Mouse (Mus musculus): ENCODE results near the gene Cacna1b.

Cacna1b gene

DNA sequence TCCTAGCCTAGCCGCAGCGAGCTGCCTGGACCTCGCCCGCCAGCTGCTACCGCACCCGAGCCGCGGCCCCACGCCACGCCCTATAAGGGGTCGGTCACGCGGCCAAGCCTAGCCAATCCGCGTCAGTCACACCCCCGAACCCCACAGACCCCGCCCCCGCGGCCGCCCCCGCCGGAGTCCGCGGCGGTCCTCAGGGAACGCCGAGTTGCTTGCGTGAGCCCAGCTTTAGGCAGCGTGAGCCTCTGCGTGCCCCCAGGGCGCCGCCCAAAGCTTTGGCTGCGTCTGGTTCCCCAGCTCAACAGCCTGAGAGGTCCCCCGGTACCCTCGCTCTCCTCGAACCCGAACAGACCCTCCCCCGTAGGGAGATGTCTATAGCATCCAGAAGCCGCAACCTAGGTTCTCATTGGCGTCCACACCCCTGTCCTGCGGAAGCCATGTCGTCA is at the start of gene Cacna1b:
Cacna1b (minus strand) TSS at position 38 of the 443 bp plus-strand sequence.
- H3K27me3 ChIP-seq (ENCODE audit: insufficient read depth, low read length) = peaks cover 61% of the 10 kb centered on the region
- peak within 1 kb of the TSS; percentile 88 for H3K4me3 ChIP-seq (replicated peaks; ENCODE audit: low read length)
- TF ChIP-seq POU5F1 (IDR thresholded peaks at IDR 0.05; ENCODE audit: borderline replicate concordance, low read length) = no peak
- no peak for TF ChIP-seq NANOG (IDR thresholded peaks at IDR 0.05; ENCODE audit: borderline replicate concordance, low read length)
- no peak for TF ChIP-seq CTCF (conservative IDR thresholded peaks at IDR 0.05; ENCODE audit: low read length)
- H3K36me3 ChIP-seq (ENCODE audit: insufficient read depth, low read length) = no peaks in the 10 kb centered on the region
- no peaks in the 10 kb centered on the region for H3K9me3 ChIP-seq (ENCODE audit: low read length)
- peaks cover 15% of the 10 kb centered on the region for H3K4me1 ChIP-seq (replicated peaks; ENCODE audit: low read depth, low read length)

GRCm38 (mm10) chr2:24809746-24810145 is 46.8 kb upstream of the Cacna1b start:
- Histone ChIP-seq H3K9me3 (ENCODE audit: low read length) (no peaks in the 10 kb centered on the region), H3K27me3 (ENCODE audit: insufficient read depth, low read length) (no peaks in the 10 kb centered on the region), H3K4me1 (replicated peaks; ENCODE audit: low read depth, low read length) (0 out of 2 replicates have a peak, but pooled peaks cover 2% of the 10 kb centered on the region), H3K4me3 (replicated peaks; ENCODE audit: low read length) (no peak overlapping the region), H3K36me3 (ENCODE audit: insufficient read depth, low read length) (peaks cover 93% of the 10 kb centered on the region)
- TF ChIP-seq CTCF (conservative IDR thresholded peaks at IDR 0.05; ENCODE audit: low read length) (no peak), NANOG (IDR thresholded peaks at IDR 0.05; ENCODE audit: borderline replicate concordance, low read length) (no peak), POU5F1 (IDR thresholded peaks at IDR 0.05; ENCODE audit: borderline replicate concordance, low read length) (no peak)

- no peak overlapping the region for H3K4me3 ChIP-seq (replicated peaks; ENCODE audit: low read length)
- H3K27me3 ChIP-seq (ENCODE audit: insufficient read depth, low read length) = no peaks in the 10 kb centered on the region
- no peaks in the 10 kb centered on the region for H3K9me3 ChIP-seq (ENCODE audit: low read length)
- 0 out of 2 replicates have a peak, but pooled peaks cover 2% of the 10 kb centered on the region for H3K4me1 ChIP-seq (replicated peaks; ENCODE audit: low read depth, low read length)
- peaks cover 95% of the 10 kb centered on the region for H3K36me3 ChIP-seq (ENCODE audit: insufficient read depth, low read length)
- no peak for TF ChIP-seq CTCF (conservative IDR thresholded peaks at IDR 0.05; ENCODE audit: low read length)
- TF ChIP-seq POU5F1 (IDR thresholded peaks at IDR 0.05; ENCODE audit: borderline replicate concordance, low read length) = no peak
- TF ChIP-seq NANOG (IDR thresholded peaks at IDR 0.05; ENCODE audit: borderline replicate concordance, low read length) = no peak
Measured at GRCm38 (mm10) chr2:24807691-24808090, 44.7 kb upstream of the Cacna1b start.

GRCm38 (mm10) chr2:24807036-24807435 is 44.1 kb upstream of the Cacna1b start:
- Histone ChIP-seq H3K4me3 (replicated peaks; ENCODE audit: low read length) (no peak overlapping the region), H3K4me1 (replicated peaks; ENCODE audit: low read depth, low read length) (0 out of 2 replicates have a peak, but pooled peaks cover 2% of the 10 kb centered on the region), H3K9me3 (ENCODE audit: low read length) (no peaks in the 10 kb centered on the region), H3K27me3 (ENCODE audit: insufficient read depth, low read length) (no peaks in the 10 kb centered on the region), H3K36me3 (ENCODE audit: insufficient read depth, low read length) (peaks cover 95% of the 10 kb centered on the region)
- TF ChIP-seq POU5F1 (IDR thresholded peaks at IDR 0.05; ENCODE audit: borderline replicate concordance, low read length) = no peak
- no peak for TF ChIP-seq NANOG (IDR thresholded peaks at IDR 0.05; ENCODE audit: borderline replicate concordance, low read length)
- TF ChIP-seq CTCF (conservative IDR thresholded peaks at IDR 0.05; ENCODE audit: low read length) = no peak

DNA sequence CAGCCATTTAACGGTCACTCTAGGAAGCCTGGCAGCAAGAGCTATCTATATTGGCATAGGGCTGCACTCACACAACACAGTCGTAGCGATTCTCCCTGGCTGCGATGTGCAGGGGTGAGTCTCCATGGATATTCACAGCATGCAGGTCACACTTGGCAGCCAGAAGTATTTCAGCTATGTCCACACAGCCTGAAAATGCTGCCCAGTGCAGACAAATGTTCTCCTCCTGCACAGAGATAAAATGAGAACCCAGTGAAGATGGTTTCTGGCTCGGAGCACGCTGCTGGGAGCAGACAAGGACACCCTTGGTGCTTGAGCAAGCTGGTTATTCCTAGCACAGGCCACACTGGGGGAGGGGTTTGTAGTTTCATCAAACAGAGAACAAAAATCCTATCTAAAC is 43.2 kb upstream of the Cacna1b start:
- peaks cover 98% of the 10 kb centered on the region for H3K36me3 ChIP-seq (ENCODE audit: insufficient read depth, low read length)
- H3K27me3 ChIP-seq (ENCODE audit: insufficient read depth, low read length) = no peaks in the 10 kb centered on the region
- no peak for TF ChIP-seq NANOG (IDR thresholded peaks at IDR 0.05; ENCODE audit: borderline replicate concordance, low read length)
- no peak for TF ChIP-seq POU5F1 (IDR thresholded peaks at IDR 0.05; ENCODE audit: borderline replicate concordance, low read length)
- no peak for TF ChIP-seq CTCF (conservative IDR thresholded peaks at IDR 0.05; ENCODE audit: low read length)
- no peak overlapping the region for H3K4me3 ChIP-seq (replicated peaks; ENCODE audit: low read length)
- no peaks in the 10 kb centered on the region for H3K9me3 ChIP-seq (ENCODE audit: low read length)
- H3K4me1 ChIP-seq (replicated peaks; ENCODE audit: low read depth, low read length) = 0 out of 2 replicates have a peak, but pooled peaks cover 2% of the 10 kb centered on the region

- Histone ChIP-seq H3K9me3 (ENCODE audit: low read length) (no peaks in the 10 kb centered on the region), H3K36me3 (ENCODE audit: insufficient read depth, low read length) (peaks cover 98% of the 10 kb centered on the region), H3K27me3 (ENCODE audit: insufficient read depth, low read length) (no peaks in the 10 kb centered on the region), H3K4me1 (replicated peaks; ENCODE audit: low read depth, low read length) (0 out of 2 replicates have a peak, but pooled peaks cover 2% of the 10 kb centered on the region), H3K4me3 (replicated peaks; ENCODE audit: low read length) (no peak overlapping the region)
- TF ChIP-seq CTCF (conservative IDR thresholded peaks at IDR 0.05; ENCODE audit: low read length) (no peak), POU5F1 (IDR thresholded peaks at IDR 0.05; ENCODE audit: borderline replicate concordance, low read length) (no peak)
Measured at GRCm38 (mm10) chr2:24805621-24806020, 42.7 kb upstream of the Cacna1b start.

GRCm38 (mm10) chr2:24796833-24797457 is 34.0 kb upstream of the Cacna1b start:
- no peaks in the 10 kb centered on the region for H3K9me3 ChIP-seq (ENCODE audit: low read length)
- peaks cover 98% of the 10 kb centered on the region for H3K36me3 ChIP-seq (ENCODE audit: insufficient read depth, low read length)
- H3K4me1 ChIP-seq (replicated peaks; ENCODE audit: low read depth, low read length) = peaks cover 10% of the 10 kb centered on the region
- H3K27me3 ChIP-seq (ENCODE audit: insufficient read depth, low read length) = no peaks in the 10 kb centered on the region
- no peak overlapping the region for H3K4me3 ChIP-seq (replicated peaks; ENCODE audit: low read length)
- TF ChIP-seq POU5F1 (IDR thresholded peaks at IDR 0.05; ENCODE audit: borderline replicate concordance, low read length) = no peak
- TF ChIP-seq NANOG (IDR thresholded peaks at IDR 0.05; ENCODE audit: borderline replicate concordance, low read length) = no peak
- TF ChIP-seq CTCF (conservative IDR thresholded peaks at IDR 0.05; ENCODE audit: low read length) = no peak

- H3K9me3 ChIP-seq (ENCODE audit: low read length) = peaks cover 17% of the 10 kb centered on the region
- H3K27me3 ChIP-seq (ENCODE audit: insufficient read depth, low read length) = no peaks in the 10 kb centered on the region
- peaks cover 23% of the 10 kb centered on the region for H3K36me3 ChIP-seq (ENCODE audit: insufficient read depth, low read length)
- no peak for TF ChIP-seq CTCF (conservative IDR thresholded peaks at IDR 0.05; ENCODE audit: low read length)
- no peak for TF ChIP-seq NANOG (IDR thresholded peaks at IDR 0.05; ENCODE audit: borderline replicate concordance, low read length)
- TF ChIP-seq POU5F1 (IDR thresholded peaks at IDR 0.05; ENCODE audit: borderline replicate concordance, low read length) = no peak
- H3K4me3 ChIP-seq (replicated peaks; ENCODE audit: low read length) = no peak overlapping the region
- peaks cover 6% of the 10 kb centered on the region for H3K4me1 ChIP-seq (replicated peaks; ENCODE audit: low read depth, low read length)
Measured at GRCm38 (mm10) chr2:24787250-24787649, 24.3 kb upstream of the Cacna1b start.

All from E14TG2a.4 (cell line).